Mouse (Mus musculus) heart, embryonic 12.5 days (tissue): ENCODE data around the gene Tk1. TPM values are rescaled to one million over a fixed set of nuclear protein-coding genes. Genes with fewer than 3 reads are reported as not detected.
"Not testable (repeated sequence)": the region's sequence is repeated elsewhere in the genome, so short reads cannot be mapped to it uniquely, and the experiment has no call there.

Experiments
- ATAC-seq: fragments of 200-750 bp; cut with Nextera tagmentation; 2 replicates; pipeline ENCODE4 v1.8.0; 2017; ENCODE audit warnings: moderate TSS enrichment, moderate library complexity; ENCODE audit not compliant: insufficient number of reproducible peaks, low FRiP score
- H3K27ac ChIP-seq: fragments of 300-500 bp; sonication (generic); 2 replicates; pipeline ENCODE4 v1.5.1; 2016; ENCODE audit warnings: mild to moderate bottlenecking, moderate library complexity; ENCODE audit not compliant: poor library complexity, severe bottlenecking
- H3K27me3 ChIP-seq: fragments of 300-500 bp; sonication (generic); replicated peaks from 2 replicates; pipeline ENCODE4 v1.6.1; 2016; ENCODE audit warnings: mild to moderate bottlenecking, moderate library complexity
- H3K36me3 ChIP-seq: fragments of 300-500 bp; sonication (generic); 2 replicates; pipeline ENCODE4 v1.6.1; 2016; ENCODE audit warnings: mild to moderate bottlenecking, moderate library complexity
- H3K4me1 ChIP-seq: fragments of 300-500 bp; sonication (generic); replicated peaks from 2 replicates; pipeline ENCODE4 v1.6.1; 2016; ENCODE audit warnings: mild to moderate bottlenecking
- H3K4me2 ChIP-seq: fragments of 300-500 bp; sonication (generic); 2 replicates; pipeline ENCODE4 v1.6.1; 2016; ENCODE audit warnings: mild to moderate bottlenecking, moderate library complexity
- H3K4me3 ChIP-seq: fragments of 300-500 bp; sonication (generic); 2 replicates; pipeline ENCODE4 v1.5.1; 2016; ENCODE audit warnings: mild to moderate bottlenecking
- H3K9ac ChIP-seq: fragments of 300-500 bp; sonication (generic); 2 replicates; pipeline ENCODE4 v1.6.1; 2016; ENCODE audit warnings: mild to moderate bottlenecking, moderate library complexity
- H3K9me3 ChIP-seq: fragments of 300-500 bp; sonication (generic); replicated peaks from 2 replicates; pipeline ENCODE4 v1.6.1; 2016; ENCODE audit warnings: mild to moderate bottlenecking, moderate library complexity
- WGBS: fragments of 180-500 bp; shearing (Covaris S2); methylation state at CpG from one replicate; pipeline ENCODE4 v1.1.7; 2016; 5-methylcytosine and 5-hydroxymethylcytosine counted together
- polyA plus RNA-seq: library from polyadenylated mRNA; unstranded; fragments of >200 nt; fragmentation: Nextera tagmentation; extraction: Ambion mirVana; gene quantifications from 2 replicates; pipeline ENCODE4 v1.2.1, GENCODE M21; 2016

The Tk1 gene
- polyA plus RNA-seq, 1 experiment from 2014 or later = 101 TPM

DNA sequence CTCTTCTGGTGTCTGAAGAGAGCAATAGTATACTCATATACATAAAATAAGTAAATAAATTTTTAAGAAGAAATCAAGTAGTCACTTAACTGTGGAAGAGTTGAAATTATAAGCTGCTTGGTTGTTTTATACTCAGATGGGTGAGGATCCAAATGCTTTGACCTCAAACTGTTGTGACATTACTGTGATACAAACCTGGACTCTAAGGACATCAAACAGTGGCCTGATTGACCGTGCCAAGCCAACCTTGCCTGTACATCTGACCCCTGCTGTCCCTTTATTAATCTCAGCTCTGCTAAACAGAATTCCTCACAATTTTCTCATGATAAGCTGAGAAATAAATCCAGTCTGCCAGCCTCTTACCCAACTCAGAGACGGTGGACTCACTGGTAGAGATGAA lies 19.8 kb upstream of the Tk1 start:
- no peak for ATAC-seq
- Histone ChIP-seq H3K4me1 (peaks cover 28% of the 10 kb centered on the region), H3K36me3 (no peaks in the 10 kb centered on the region), H3K9me3 (no peaks in the 10 kb centered on the region), H3K27ac (no peak overlapping the region), H3K27me3 (no peaks in the 10 kb centered on the region), H3K4me2 (no peak overlapping the region), H3K9ac (no peak overlapping the region), H3K4me3 (no peak overlapping the region)
- WGBS = 76% methylated on average over 2 of the region's 2 CpGs

DNA sequence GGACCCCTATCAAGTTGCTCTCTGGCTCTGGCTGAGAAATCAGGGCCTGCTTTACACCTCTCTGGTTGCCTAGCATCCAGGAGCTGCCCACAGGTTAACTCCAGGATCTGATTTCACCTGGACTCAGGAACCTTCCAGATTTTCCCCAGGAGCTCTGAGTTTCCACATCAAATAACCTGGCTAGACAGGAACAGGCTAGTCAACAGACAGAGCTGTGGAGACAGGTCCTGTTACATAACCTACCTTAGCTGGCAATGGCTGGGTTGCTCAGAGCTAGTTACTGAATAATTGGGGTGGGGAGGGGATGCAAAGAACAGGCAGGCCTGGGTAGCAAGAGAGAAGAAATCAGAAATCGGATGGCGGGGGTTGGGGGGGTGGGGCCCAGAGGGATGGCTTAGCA lies 19.1 kb upstream of the Tk1 start:
- H3K27ac ChIP-seq = no peak overlapping the region
- no peaks in the 10 kb centered on the region for H3K36me3 ChIP-seq
- H3K9me3 ChIP-seq = no peaks in the 10 kb centered on the region
- no peak overlapping the region for H3K9ac ChIP-seq
- H3K4me2 ChIP-seq = no peak overlapping the region
- WGBS = 83% methylated on average over 2 of the region's 2 CpGs
- ATAC-seq = no peak
- no peaks in the 10 kb centered on the region for H3K27me3 ChIP-seq
- H3K4me1 ChIP-seq = peaks cover 27% of the 10 kb centered on the region
- no peak overlapping the region for H3K4me3 ChIP-seq

DNA sequence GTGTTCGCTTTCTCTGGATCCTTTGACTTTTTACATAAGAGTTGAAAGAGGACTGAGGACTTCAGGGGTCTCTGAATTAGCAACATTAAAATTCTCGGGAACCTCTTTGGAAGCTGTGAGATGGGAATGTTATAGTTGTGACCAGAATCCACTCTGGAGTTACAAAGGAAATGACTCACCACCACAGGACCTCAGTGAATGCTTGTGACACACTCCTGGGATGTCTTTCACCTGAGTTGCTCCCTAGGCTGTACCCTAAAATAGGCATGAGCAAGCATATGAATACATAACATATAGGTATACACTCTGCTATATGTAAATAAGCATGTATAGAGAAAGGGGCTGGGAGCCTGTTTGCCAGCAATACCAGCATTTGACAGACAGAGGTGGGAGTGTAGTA lies 17.5 kb upstream of the Tk1 start:
- H3K36me3 ChIP-seq = no peaks in the 10 kb centered on the region
- no peak overlapping the region for H3K9ac ChIP-seq
- H3K4me3 ChIP-seq = no peak overlapping the region
- H3K4me1 ChIP-seq = peaks cover 29% of the 10 kb centered on the region
- ATAC-seq = no peak
- H3K9me3 ChIP-seq = no peaks in the 10 kb centered on the region
- no peak overlapping the region for H3K4me2 ChIP-seq
- WGBS = 73% methylated on average over 2 of the region's 2 CpGs
- H3K27ac ChIP-seq = no peak overlapping the region
- no peaks in the 10 kb centered on the region for H3K27me3 ChIP-seq

DNA sequence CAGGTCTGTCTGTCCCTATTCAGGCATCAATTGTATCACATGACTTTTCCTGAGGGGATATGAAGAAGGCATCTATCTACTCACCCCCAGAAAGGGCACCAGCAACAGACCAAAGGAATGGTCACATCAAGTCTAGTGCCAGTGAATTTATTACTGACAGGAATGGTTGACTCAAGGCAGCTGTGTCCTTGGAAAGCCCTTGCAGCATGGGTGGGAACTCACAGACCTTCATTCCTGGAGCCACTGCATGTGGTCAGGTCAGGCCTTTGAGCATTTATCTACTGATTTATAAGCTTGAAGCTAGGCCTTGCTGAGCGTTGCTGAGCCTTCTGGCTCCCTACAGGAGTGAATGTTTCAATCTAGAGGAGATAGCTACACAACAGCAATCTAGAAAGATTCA lies 15.0 kb upstream of the Tk1 start:
- Histone ChIP-seq H3K36me3 (no peaks in the 10 kb centered on the region), H3K9me3 (no peaks in the 10 kb centered on the region), H3K4me3 (no peak overlapping the region), H3K4me1 (peaks cover 29% of the 10 kb centered on the region), H3K9ac (no peak overlapping the region), H3K4me2 (no peak overlapping the region), H3K27me3 (no peaks in the 10 kb centered on the region), H3K27ac (no peak overlapping the region)
- WGBS = 46% methylated on average over 1 of the region's 1 CpGs
- no peak for ATAC-seq

DNA sequence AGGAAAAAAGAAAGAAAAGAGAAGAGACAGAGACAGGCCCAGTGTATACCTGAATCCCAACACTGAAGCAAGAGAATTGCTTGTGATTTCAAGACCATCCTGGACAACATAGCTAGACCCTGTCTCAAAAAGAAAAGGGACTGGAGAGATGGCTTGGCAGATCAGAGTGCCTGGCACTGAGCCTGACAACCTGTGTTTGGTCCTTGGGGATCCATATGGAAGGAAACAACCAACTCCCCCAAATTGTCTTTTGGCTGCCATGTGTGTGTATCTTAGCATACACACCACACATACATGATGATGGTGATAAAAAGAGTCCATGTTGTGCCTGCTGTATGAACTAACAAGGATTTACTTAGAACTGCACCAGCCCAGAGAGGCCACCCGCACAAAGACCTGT lies 13.1 kb upstream of the Tk1 start:
- Histone ChIP-seq H3K4me1 (peaks cover 29% of the 10 kb centered on the region), H3K4me2 (no peak overlapping the region), H3K9ac (no peak overlapping the region), H3K4me3 (no peak overlapping the region), H3K27me3 (no peaks in the 10 kb centered on the region), H3K27ac (no peak overlapping the region; the same call in 1 of the 2 replicates), H3K9me3 (no peaks in the 10 kb centered on the region), H3K36me3 (no peaks in the 10 kb centered on the region)
- ATAC-seq = no peak
- WGBS = 79% methylated on average over 1 of the region's 1 CpGs

DNA sequence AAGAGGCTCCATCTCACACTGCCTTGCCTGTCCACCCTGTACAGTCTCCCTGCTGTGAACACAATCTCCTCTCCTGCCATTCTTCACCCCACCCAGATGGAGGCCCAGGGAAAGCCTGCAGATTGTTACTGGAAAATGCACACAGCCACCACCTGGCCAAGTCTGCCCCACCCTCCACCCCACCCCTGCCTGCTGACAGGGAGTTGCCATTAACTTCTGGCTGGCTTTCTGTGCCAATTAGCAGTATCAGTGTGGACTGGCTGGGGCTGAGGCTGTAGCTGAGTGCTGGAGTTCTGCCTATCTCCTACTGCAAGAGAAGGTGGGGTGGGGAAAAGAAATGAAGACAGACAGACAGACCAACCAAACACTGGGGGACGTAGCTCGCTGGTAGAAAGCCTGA lies 12.7 kb upstream of the Tk1 start:
- Histone ChIP-seq H3K4me3 (no peak overlapping the region), H3K4me1 (peaks cover 29% of the 10 kb centered on the region), H3K4me2 (no peak overlapping the region), H3K9me3 (no peaks in the 10 kb centered on the region), H3K36me3 (no peaks in the 10 kb centered on the region), H3K27ac (no peak overlapping the region; the same call in none of the 2 replicates), H3K9ac (no peak overlapping the region), H3K27me3 (no peaks in the 10 kb centered on the region)
- ATAC-seq = peak; percentile 77
- WGBS = 53% methylated on average over 2 of the region's 2 CpGs

GRCm38 (mm10) chr11:117836306-117836705 lies 10.4 kb upstream of the Tk1 start:
- Histone ChIP-seq H3K4me1 (peaks cover 37% of the 10 kb centered on the region), H3K9ac (no peak overlapping the region), H3K9me3 (no peaks in the 10 kb centered on the region), H3K4me2 (peak overlapping the region; percentile 51), H3K27me3 (no peaks in the 10 kb centered on the region), H3K36me3 (peaks cover 4% of the 10 kb centered on the region; the same call in 1 of the 2 replicates), H3K27ac (no peak overlapping the region), H3K4me3 (peak overlapping the region; percentile 15; the same call in 1 of the 2 replicates)
- WGBS = 23% methylated on average over 13 of the region's 13 CpGs
- peak; percentile 17; the same call in 1 of the 2 replicates for ATAC-seq

GRCm38 (mm10) chr11:117834086-117834485 lies 8.2 kb upstream of the Tk1 start:
- ATAC-seq = no peak
- H3K36me3 ChIP-seq = peaks cover 4% of the 10 kb centered on the region; the same call in 1 of the 2 replicates

GRCm38 (mm10) chr11:117833509-117833908 lies 7.6 kb upstream of the Tk1 start:
- H3K4me1 ChIP-seq = peaks cover 44% of the 10 kb centered on the region
- not testable (repeated sequence) for H3K27me3 ChIP-seq, H3K27ac ChIP-seq, H3K4me3 ChIP-seq, H3K36me3 ChIP-seq, H3K9me3 ChIP-seq, H3K4me2 ChIP-seq, ATAC-seq, H3K9ac ChIP-seq
- WGBS = 83% methylated on average over 6 of the region's 6 CpGs

More at GRCm38 (mm10) chr11:117834086-117834485, 8.2 kb upstream of the Tk1 start:
- Histone ChIP-seq H3K27me3 (no peaks in the 10 kb centered on the region), H3K9me3 (no peaks in the 10 kb centered on the region), H3K4me1 (peaks cover 44% of the 10 kb centered on the region), H3K27ac (no peak overlapping the region), H3K4me3 (no peak overlapping the region), H3K9ac (no peak overlapping the region), H3K4me2 (no peak overlapping the region)
- 85% methylated on average over 8 of the region's 8 CpGs for WGBS

- H3K9ac ChIP-seq = 0 out of 2 replicates have a peak overlapping the region, but pooled peaks have one; percentile 26
- peaks cover 4% of the 10 kb centered on the region; the same call in 1 of the 2 replicates for H3K36me3 ChIP-seq
- ATAC-seq = peak; percentile 82
- peak overlapping the region; percentile 59 for H3K4me2 ChIP-seq
- H3K4me1 ChIP-seq = peaks cover 52% of the 10 kb centered on the region
- no peaks in the 10 kb centered on the region for H3K27me3 ChIP-seq
- H3K9me3 ChIP-seq = no peaks in the 10 kb centered on the region
- H3K27ac ChIP-seq = no peak overlapping the region; the same call in 1 of the 2 replicates
- 21% methylated on average over 28 of the region's 28 CpGs for WGBS
- peak overlapping the region; percentile 31 for H3K4me3 ChIP-seq
Observed at GRCm38 (mm10) chr11:117832086-117832969, 6.4 kb upstream of the Tk1 start.

DNA sequence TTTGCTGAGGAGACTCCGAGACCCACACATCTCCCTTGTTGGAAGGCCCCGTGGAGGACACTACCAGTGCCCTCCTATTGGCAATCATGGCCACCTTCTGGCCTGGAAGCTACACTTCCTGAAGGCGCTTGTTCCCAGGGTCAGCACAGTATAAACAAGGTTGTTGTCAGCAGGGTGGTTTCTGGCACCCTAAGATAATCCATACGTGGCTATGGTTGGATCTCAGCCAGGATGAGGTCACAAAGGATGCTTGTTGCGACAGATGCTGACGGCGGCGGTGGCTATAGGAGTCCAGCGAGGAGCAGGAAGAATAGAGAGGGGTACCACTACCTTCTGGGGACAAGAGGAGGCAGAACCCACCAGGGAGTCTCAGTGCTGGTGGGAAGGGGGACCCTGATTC lies 4.5 kb upstream of the Tk1 start:
- Histone ChIP-seq H3K4me2 (peak overlapping the region; percentile 20; the same call in 1 of the 2 replicates), H3K4me1 (peaks cover 61% of the 10 kb centered on the region), H3K27me3 (no peaks in the 10 kb centered on the region), H3K36me3 (peaks cover 4% of the 10 kb centered on the region; the same call in 1 of the 2 replicates), H3K4me3 (no peak overlapping the region), H3K27ac (peak overlapping the region; percentile 97), H3K9me3 (no peaks in the 10 kb centered on the region), H3K9ac (no peak overlapping the region)
- WGBS = 47% methylated on average over 9 of the region's 9 CpGs
- no peak for ATAC-seq
